Mouse (Mus musculus) hindlimb bud, embryonic 11.5 days (tissue): ENCODE measurements around the gene Hoxb7.

Experiments
- DNase-seq: peaks from one replicate; pipeline ENCODE4 v3.0.0-alpha.2; 2012; ENCODE audit warnings: low read depth, low spot score; ENCODE audit errors: extremely low spot score

The Hoxb7 gene

GRCm38 (mm10) chr11:96314671-96315343, 28.4 kb downstream of the Hoxb7 start:
- DNase-seq = no peak

GRCm38 (mm10) chr11:96315344-96315681, 28.9 kb downstream of the Hoxb7 start:
- DNase-seq = no peak

- no peak for DNase-seq
These were observed 30.5 kb downstream of the Hoxb7 start for GRCm38 (mm10) chr11:96316696-96317607.

- DNase-seq = no peak
These were observed 31.4 kb downstream of the Hoxb7 start, which contains the start of gene Hoxb4 for GRCm38 (mm10) chr11:96317608-96318367. Gene Hoxb4 (plus strand): TSS chr11:96318267.

- DNase-seq = no peak
These were observed 32.1 kb downstream of the Hoxb7 start for GRCm38 (mm10) chr11:96318368-96319070.

GRCm38 (mm10) chr11:96319071-96319902, 32.9 kb downstream of the Hoxb7 start:
- DNase-seq = no peak

GRCm38 (mm10) chr11:96319910-96320309, 33.5 kb downstream of the Hoxb7 start:
- DNase-seq = no peak

GRCm38 (mm10) chr11:96320688-96321087, 34.3 kb downstream of the Hoxb7 start:
- DNase-seq = no peak

GRCm38 (mm10) chr11:96321846-96322245, 35.4 kb downstream of the Hoxb7 start:
- DNase-seq = no peak

- no peak for DNase-seq
These were observed 36.3 kb downstream of the Hoxb7 start for GRCm38 (mm10) chr11:96322738-96323137.

- no peak for DNase-seq
These were observed 36.7 kb downstream of the Hoxb7 start, which contains the start of gene Hoxb3 for GRCm38 (mm10) chr11:96323154-96323553. Gene Hoxb3 (plus strand): TSS chr11:96323326.

GRCm38 (mm10) chr11:96324125-96324524, 37.7 kb downstream of the Hoxb7 start:
- no peak for DNase-seq

- DNase-seq = no peak
These were observed 38.5 kb downstream of the Hoxb7 start for GRCm38 (mm10) chr11:96324965-96325364.

- no peak for DNase-seq
These were observed 39.4 kb downstream of the Hoxb7 start for GRCm38 (mm10) chr11:96325747-96326212.

- no peak for DNase-seq
These were observed 40.3 kb downstream of the Hoxb7 start for GRCm38 (mm10) chr11:96326705-96327104.

GRCm38 (mm10) chr11:96327122-96327521, 40.7 kb downstream of the Hoxb7 start:
- no peak for DNase-seq

GRCm38 (mm10) chr11:96327750-96328149, 41.3 kb downstream of the Hoxb7 start:
- DNase-seq = no peak

GRCm38 (mm10) chr11:96328605-96329004, 42.2 kb downstream of the Hoxb7 start:
- DNase-seq = no peak

GRCm38 (mm10) chr11:96332105-96332504, 45.7 kb downstream of the Hoxb7 start:
- DNase-seq = no peak

GRCm38 (mm10) chr11:96332618-96333032, 46.2 kb downstream of the Hoxb7 start:
- DNase-seq = no peak
